Comparison of ENCODE assay signal across 14 mouse cellular contexts in the genomic region with DNA sequence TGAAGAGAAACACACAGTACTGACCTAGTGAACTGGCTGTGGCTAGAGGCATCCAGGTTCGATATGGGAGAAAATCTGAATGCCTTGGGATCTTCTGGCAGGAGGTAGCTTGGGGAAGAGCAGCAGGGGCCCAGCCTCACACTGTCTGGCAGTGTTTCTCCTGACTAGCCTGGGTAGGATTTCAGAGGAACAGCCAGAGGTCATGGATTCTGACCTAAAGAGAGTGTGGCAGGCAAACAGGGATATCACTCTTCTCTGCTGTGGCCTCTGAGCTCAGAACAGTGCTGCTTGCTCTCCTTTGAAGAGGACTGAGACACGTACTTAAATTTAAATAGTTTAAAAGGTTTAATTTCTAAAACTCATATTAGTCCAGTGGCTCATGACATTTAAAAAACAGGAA. TPM values are rescaled to one million over a fixed set of nuclear protein-coding genes. Genes with fewer than 3 reads are reported as not detected.
DNase-seq lines count a peak whose midpoint lies in the region; ATAC-seq lines count a peak whose summit lies in the region.
"Had no signal": no experiment of that assay in that cellular context is flagged by ENCODE, and none has a peak within 500 bp of the region (broad histone marks: within the 10 kb centered on the region; RNA-seq: fewer than 3 reads in every experiment).

No protein-coding gene starts in this region.

- 20% methylated on average over 2 of the region's 2 CpGs for WGBS in kidney, embryonic 14.5 days
- WGBS in heart, embryonic 11.5 days (ENCODE audit: insufficient replicate concordance): 31% methylated on average over 2 of the region's 2 CpGs
- WGBS in lung, embryonic 16.5 days: 25% methylated on average over 2 of the region's 2 CpGs

- no peaks in the 10 kb centered on the region for H3K9me3 ChIP-seq in kidney, embryonic 14.5 days (ENCODE audit: control insufficient read depth, low read length)
- H3K9me3 ChIP-seq in heart, embryonic 11.5 days (replicated peaks; ENCODE audit: control insufficient read depth, low read length): no peaks in the 10 kb centered on the region
- no peaks in the 10 kb centered on the region for H3K9me3 ChIP-seq in lung, embryonic 16.5 days (ENCODE audit: control insufficient read depth, low read length)
- H3K9me3 ChIP-seq: midbrain, embryonic 15.5 days had no signal

- H3K4me2 ChIP-seq in kidney, embryonic 14.5 days (replicated peaks; ENCODE audit: low read depth, low read length): no peak overlapping the region
- H3K4me2 ChIP-seq in heart, embryonic 11.5 days: no peak overlapping the region
- H3K4me2 ChIP-seq in lung, embryonic 16.5 days (ENCODE audit: low read depth, low read length): peak overlapping the region; percentile 48
- H3K4me2 ChIP-seq: midbrain, embryonic 15.5 days had no signal

- H3K36me3 ChIP-seq in kidney, embryonic 14.5 days (ENCODE audit: control insufficient read depth, insufficient read depth, low read length): peaks cover 7% of the 10 kb centered on the region; the same call in 1 of the 2 replicates
- H3K36me3 ChIP-seq in heart, embryonic 11.5 days (ENCODE audit: control insufficient read depth, insufficient read depth, low read length): peaks cover 3% of the 10 kb centered on the region; the same call in 1 of the 2 replicates
- H3K36me3 ChIP-seq in lung, embryonic 16.5 days (ENCODE audit: control insufficient read depth, insufficient read depth, low read length): peaks cover 2% of the 10 kb centered on the region
- H3K36me3 ChIP-seq: midbrain, embryonic 15.5 days had no signal

- no peak overlapping the region for H3K4me3 ChIP-seq in kidney, embryonic 14.5 days (ENCODE audit: low read length)
- no peak overlapping the region for H3K4me3 ChIP-seq in heart, embryonic 11.5 days (ENCODE audit: low read depth, low read length)
- H3K4me3 ChIP-seq in lung, embryonic 16.5 days (ENCODE audit: low read length): peak overlapping the region; percentile 24
- H3K4me3 ChIP-seq: erythroblast, embryonic 14.5 days; midbrain, embryonic 15.5 days had no signal

- peak; percentile 89 for ATAC-seq in kidney, embryonic 14.5 days (ENCODE audit: low FRiP score, low TSS enrichment)
- ATAC-seq in heart, embryonic 11.5 days (replicated peaks; ENCODE audit: insufficient number of reproducible peaks, low FRiP score, low TSS enrichment): no peak
- peak; percentile 69 for ATAC-seq in lung, embryonic 16.5 days (ENCODE audit: low read depth)
- ATAC-seq in inflammation-experienced regulatory T-cells, adult 6 months: no peak
- ATAC-seq: intestine, postnatal 0 days; midbrain, embryonic 15.5 days had no signal

- DNase-seq in kidney, postnatal 36 days: no peak
- DNase-seq in embryo, embryonic 9.5 days (ENCODE audit: extremely low spot score): peak; percentile 49
- DNase-seq in right cerebral cortex, adult 2 months (ENCODE audit: low spot score in 2 of 2): no peak
- DNase-seq in ovary, postnatal 14 days (ENCODE audit: low spot score): no peak
- DNase-seq: adrenal gland, postnatal 10 days; cerebellum, postnatal 10 days; left cerebral cortex, postnatal 4 days had no signal

- no peaks in the 10 kb centered on the region for H3K27me3 ChIP-seq in kidney, embryonic 14.5 days (ENCODE audit: control insufficient read depth, insufficient read depth, low read length)
- no peaks in the 10 kb centered on the region for H3K27me3 ChIP-seq in heart, embryonic 11.5 days (ENCODE audit: control insufficient read depth, insufficient read depth, low read length)
- H3K27me3 ChIP-seq in lung, embryonic 16.5 days (ENCODE audit: control insufficient read depth, insufficient read depth, low read depth, low read length): no peaks in the 10 kb centered on the region
- H3K27me3 ChIP-seq: midbrain, embryonic 15.5 days had no signal

- no peak overlapping the region for H3K9ac ChIP-seq in kidney, embryonic 14.5 days (ENCODE audit: low read depth, low read length)
- no peak overlapping the region for H3K9ac ChIP-seq in heart, embryonic 11.5 days (ENCODE audit: low read depth, low read length)
- peak overlapping the region; percentile 28; the same call in 1 of the 2 replicates for H3K9ac ChIP-seq in lung, embryonic 16.5 days (ENCODE audit: low read length)
- H3K9ac ChIP-seq: midbrain, embryonic 15.5 days had no signal

- H3K27ac ChIP-seq in kidney, embryonic 14.5 days (ENCODE audit: low read depth, low read length): no peak overlapping the region
- H3K27ac ChIP-seq in heart, embryonic 11.5 days (ENCODE audit: low read depth, low read length): peak overlapping the region; percentile 42
- H3K27ac ChIP-seq in lung, embryonic 16.5 days (ENCODE audit: low read length): peak overlapping the region; percentile 49
- H3K27ac ChIP-seq: midbrain, embryonic 15.5 days had no signal

- peaks cover 15% of the 10 kb centered on the region; the same call in 1 of the 2 replicates for H3K4me1 ChIP-seq in kidney, embryonic 14.5 days (ENCODE audit: control insufficient read depth, insufficient read depth, low read length)
- H3K4me1 ChIP-seq in heart, embryonic 11.5 days (ENCODE audit: control insufficient read depth, insufficient read depth, low read length): peaks cover 38% of the 10 kb centered on the region
- H3K4me1 ChIP-seq in lung, embryonic 16.5 days (replicated peaks; ENCODE audit: control insufficient read depth, insufficient read depth, low read length): peaks cover 31% of the 10 kb centered on the region
- H3K4me1 ChIP-seq: midbrain, embryonic 15.5 days had no signal

RNA-seq across cellular contexts. Expression of gene Ednra, which starts 7.2 kb away (rescaled TPM):
- 17.6 and 28.9 TPM in 2 replicates for polyA plus RNA-seq in kidney, embryonic 14.5 days (2014; fragmentation: Nextera tagmentation; extraction: Ambion mirVana)
- polyA plus RNA-seq in heart, embryonic 11.5 days (2014; fragmentation: Nextera tagmentation; extraction: Ambion mirVana): 47.6 and 48.5 TPM in 2 replicates
- polyA plus RNA-seq in lung, embryonic 16.5 days (2015; fragmentation: Nextera tagmentation; extraction: Ambion mirVana): 109 and 113 TPM in 2 replicates
- not detected for polyA plus RNA-seq in inflammation-experienced regulatory T-cells, adult 6 months (2017; shearing (Covaris generic))
- polyA plus RNA-seq: erythroblast, embryonic 14.5 days had no signal

Comparison
In these comparisons a context has a peak if more than half of its experiments do, and no peak if none do; other contexts are left out.
1. ATAC-seq: peak in kidney, embryonic 14.5 days (single experiment) and lung, embryonic 16.5 days (single experiment); none in heart, embryonic 11.5 days (single experiment) and inflammation-experienced regulatory T-cells, adult 6 months (single experiment).
2. RNA of gene Ednra, which starts 7.2 kb away (polyA plus RNA-seq): 109 to 113 TPM in lung, embryonic 16.5 days, 47.6 to 48.5 TPM in heart, embryonic 11.5 days and 17.6 to 28.9 TPM in kidney, embryonic 14.5 days; not detected in inflammation-experienced regulatory T-cells, adult 6 months; every median in the first group is over 10 times any median in the second.